Mouse (Mus musculus): ENCODE data around the gene Rnf182. TPM values are rescaled to one million over a fixed set of nuclear protein-coding genes. Genes with fewer than 3 reads are reported as not detected.

Rnf182 gene
- polyA plus RNA-seq, 1 experiment from 2014 or later: 3.7 TPM

GRCm38 (mm10) chr13:43595896-43596295 lies 19.6 kb upstream of the Rnf182 start:
- no peak overlapping the region for H3K4me2 ChIP-seq (replicated peaks; ENCODE audit: low read depth, low read length)
- H3K9ac ChIP-seq (replicated peaks; ENCODE audit: low read depth, low read length): no peak overlapping the region
- ATAC-seq (ENCODE audit: insufficient number of reproducible peaks, insufficient read depth, low FRiP score, low read depth): no peak
- no peaks in the 10 kb centered on the region for H3K9me3 ChIP-seq (ENCODE audit: control insufficient read depth, low read depth, low read length)
- H3K4me3 ChIP-seq (ENCODE audit: low read depth, low read length): no peak overlapping the region
- 61% methylated on average over 4 of the region's 4 CpGs for WGBS
- no peaks in the 10 kb centered on the region for H3K4me1 ChIP-seq (ENCODE audit: control insufficient read depth, insufficient read depth, low read length)
- no peak overlapping the region for H3K27ac ChIP-seq (ENCODE audit: low read length)
- H3K27me3 ChIP-seq (ENCODE audit: control insufficient read depth, insufficient read depth, low read length): no peaks in the 10 kb centered on the region
- no peaks in the 10 kb centered on the region for H3K36me3 ChIP-seq (ENCODE audit: control insufficient read depth, insufficient read depth, low read length)

- Histone ChIP-seq H3K27ac (ENCODE audit: low read length) (no peak overlapping the region), H3K9ac (replicated peaks; ENCODE audit: low read depth, low read length) (no peak overlapping the region), H3K4me1 (ENCODE audit: control insufficient read depth, insufficient read depth, low read length) (no peaks in the 10 kb centered on the region), H3K36me3 (ENCODE audit: control insufficient read depth, insufficient read depth, low read length) (no peaks in the 10 kb centered on the region), H3K4me2 (replicated peaks; ENCODE audit: low read depth, low read length) (no peak overlapping the region), H3K4me3 (ENCODE audit: low read depth, low read length) (no peak overlapping the region), H3K27me3 (ENCODE audit: control insufficient read depth, insufficient read depth, low read length) (no peaks in the 10 kb centered on the region), H3K9me3 (ENCODE audit: control insufficient read depth, low read depth, low read length) (no peaks in the 10 kb centered on the region)
- 90% methylated on average over 6 of the region's 6 CpGs for WGBS
- no peak for ATAC-seq (ENCODE audit: insufficient number of reproducible peaks, insufficient read depth, low FRiP score, low read depth)
Observed at GRCm38 (mm10) chr13:43600967-43601366, 14.5 kb upstream of the Rnf182 start.

- Histone ChIP-seq H3K27ac (ENCODE audit: low read length) (no peak overlapping the region), H3K4me3 (ENCODE audit: low read depth, low read length) (no peak overlapping the region), H3K9me3 (ENCODE audit: control insufficient read depth, low read depth, low read length) (no peaks in the 10 kb centered on the region), H3K36me3 (ENCODE audit: control insufficient read depth, insufficient read depth, low read length) (no peaks in the 10 kb centered on the region), H3K4me2 (replicated peaks; ENCODE audit: low read depth, low read length) (no peak overlapping the region), H3K27me3 (ENCODE audit: control insufficient read depth, insufficient read depth, low read length) (no peaks in the 10 kb centered on the region), H3K4me1 (ENCODE audit: control insufficient read depth, insufficient read depth, low read length) (no peaks in the 10 kb centered on the region), H3K9ac (replicated peaks; ENCODE audit: low read depth, low read length) (no peak overlapping the region)
- no peak for ATAC-seq (ENCODE audit: insufficient number of reproducible peaks, insufficient read depth, low FRiP score, low read depth)
- 90% methylated on average over 2 of the region's 2 CpGs for WGBS
Observed at GRCm38 (mm10) chr13:43602440-43602839, 13.1 kb upstream of the Rnf182 start.

- Histone ChIP-seq H3K27ac (ENCODE audit: low read length) (no peak overlapping the region), H3K4me2 (replicated peaks; ENCODE audit: low read depth, low read length) (no peak overlapping the region), H3K9ac (replicated peaks; ENCODE audit: low read depth, low read length) (no peak overlapping the region), H3K9me3 (ENCODE audit: control insufficient read depth, low read depth, low read length) (no peaks in the 10 kb centered on the region), H3K27me3 (ENCODE audit: control insufficient read depth, insufficient read depth, low read length) (no peaks in the 10 kb centered on the region), H3K36me3 (ENCODE audit: control insufficient read depth, insufficient read depth, low read length) (no peaks in the 10 kb centered on the region), H3K4me3 (ENCODE audit: low read depth, low read length) (no peak overlapping the region), H3K4me1 (ENCODE audit: control insufficient read depth, insufficient read depth, low read length) (no peaks in the 10 kb centered on the region)
- ATAC-seq (ENCODE audit: insufficient number of reproducible peaks, insufficient read depth, low FRiP score, low read depth): no peak
- WGBS: 68% methylated on average over 13 of the region's 13 CpGs
Observed at GRCm38 (mm10) chr13:43603042-43603441, 12.5 kb upstream of the Rnf182 start.

GRCm38 (mm10) chr13:43608854-43609253 lies 6.7 kb upstream of the Rnf182 start:
- Histone ChIP-seq H3K27me3 (ENCODE audit: control insufficient read depth, insufficient read depth, low read length) (no peaks in the 10 kb centered on the region), H3K36me3 (ENCODE audit: control insufficient read depth, insufficient read depth, low read length) (no peaks in the 10 kb centered on the region), H3K9ac (replicated peaks; ENCODE audit: low read depth, low read length) (no peak overlapping the region), H3K27ac (ENCODE audit: low read length) (no peak overlapping the region), H3K4me1 (ENCODE audit: control insufficient read depth, insufficient read depth, low read length) (no peaks in the 10 kb centered on the region), H3K4me2 (replicated peaks; ENCODE audit: low read depth, low read length) (no peak overlapping the region), H3K9me3 (ENCODE audit: control insufficient read depth, low read depth, low read length) (no peaks in the 10 kb centered on the region), H3K4me3 (ENCODE audit: low read depth, low read length) (no peak overlapping the region)
- ATAC-seq (ENCODE audit: insufficient number of reproducible peaks, insufficient read depth, low FRiP score, low read depth): no peak
- WGBS: 76% methylated on average over 6 of the region's 6 CpGs

- no peaks in the 10 kb centered on the region for H3K27me3 ChIP-seq (ENCODE audit: control insufficient read depth, insufficient read depth, low read length)
- H3K4me3 ChIP-seq (ENCODE audit: low read depth, low read length): no peak overlapping the region
- H3K9me3 ChIP-seq (ENCODE audit: control insufficient read depth, low read depth, low read length): no peaks in the 10 kb centered on the region
- H3K27ac ChIP-seq (ENCODE audit: low read length): no peak overlapping the region
- H3K9ac ChIP-seq (replicated peaks; ENCODE audit: low read depth, low read length): no peak overlapping the region
- no peaks in the 10 kb centered on the region for H3K4me1 ChIP-seq (ENCODE audit: control insufficient read depth, insufficient read depth, low read length)
- no peak overlapping the region for H3K4me2 ChIP-seq (replicated peaks; ENCODE audit: low read depth, low read length)
- no peak for ATAC-seq (ENCODE audit: insufficient number of reproducible peaks, insufficient read depth, low FRiP score, low read depth)
- H3K36me3 ChIP-seq (ENCODE audit: control insufficient read depth, insufficient read depth, low read length): no peaks in the 10 kb centered on the region
- WGBS: 69% methylated on average over 6 of the region's 6 CpGs
Observed at GRCm38 (mm10) chr13:43612040-43612439, 3.5 kb upstream of the Rnf182 start.

GRCm38 (mm10) chr13:43614667-43615066 lies 843 bp upstream of the Rnf182 start:
- Histone ChIP-seq H3K4me2 (replicated peaks; ENCODE audit: low read depth, low read length) (no peak overlapping the region), H3K9me3 (ENCODE audit: control insufficient read depth, low read depth, low read length) (no peaks in the 10 kb centered on the region), H3K27me3 (ENCODE audit: control insufficient read depth, insufficient read depth, low read length) (no peaks in the 10 kb centered on the region), H3K27ac (ENCODE audit: low read length) (no peak overlapping the region), H3K4me3 (ENCODE audit: low read depth, low read length) (no peak overlapping the region), H3K4me1 (ENCODE audit: control insufficient read depth, insufficient read depth, low read length) (no peaks in the 10 kb centered on the region), H3K36me3 (ENCODE audit: control insufficient read depth, insufficient read depth, low read length) (no peaks in the 10 kb centered on the region), H3K9ac (replicated peaks; ENCODE audit: low read depth, low read length) (no peak overlapping the region)
- no peak for ATAC-seq (ENCODE audit: insufficient number of reproducible peaks, insufficient read depth, low FRiP score, low read depth)
- 90% methylated on average over 3 of the region's 3 CpGs for WGBS

GRCm38 (mm10) chr13:43615194-43615576 lies 325 bp upstream of the Rnf182 start:
- peak overlapping the region; percentile 97 for H3K4me2 ChIP-seq (replicated peaks; ENCODE audit: low read depth, low read length)
- H3K27me3 ChIP-seq (ENCODE audit: control insufficient read depth, insufficient read depth, low read length): no peaks in the 10 kb centered on the region
- no peak for ATAC-seq (ENCODE audit: insufficient number of reproducible peaks, insufficient read depth, low FRiP score, low read depth)
- no peak overlapping the region for H3K27ac ChIP-seq (ENCODE audit: low read length)
- H3K4me1 ChIP-seq (ENCODE audit: control insufficient read depth, insufficient read depth, low read length): no peaks in the 10 kb centered on the region
- peak overlapping the region; percentile 64 for H3K4me3 ChIP-seq (ENCODE audit: low read depth, low read length)
- H3K36me3 ChIP-seq (ENCODE audit: control insufficient read depth, insufficient read depth, low read length): no peaks in the 10 kb centered on the region
- 26% methylated on average over 9 of the region's 9 CpGs for WGBS
- no peaks in the 10 kb centered on the region for H3K9me3 ChIP-seq (ENCODE audit: control insufficient read depth, low read depth, low read length)
- H3K9ac ChIP-seq (replicated peaks; ENCODE audit: low read depth, low read length): no peak overlapping the region

- peak overlapping the region; percentile 97 for H3K4me2 ChIP-seq (replicated peaks; ENCODE audit: low read depth, low read length)
- H3K27me3 ChIP-seq (ENCODE audit: control insufficient read depth, insufficient read depth, low read length): no peaks in the 10 kb centered on the region
- H3K27ac ChIP-seq (ENCODE audit: low read length): no peak overlapping the region
- no peaks in the 10 kb centered on the region for H3K4me1 ChIP-seq (ENCODE audit: control insufficient read depth, insufficient read depth, low read length)
- peak overlapping the region; percentile 64 for H3K4me3 ChIP-seq (ENCODE audit: low read depth, low read length)
- H3K36me3 ChIP-seq (ENCODE audit: control insufficient read depth, insufficient read depth, low read length): no peaks in the 10 kb centered on the region
- H3K9ac ChIP-seq (replicated peaks; ENCODE audit: low read depth, low read length): 0 out of 2 replicates have a peak overlapping the region, but pooled peaks have one; percentile 48
- H3K9me3 ChIP-seq (ENCODE audit: control insufficient read depth, low read depth, low read length): no peaks in the 10 kb centered on the region
- WGBS: 39% methylated on average over 6 of the region's 6 CpGs
- ATAC-seq (ENCODE audit: insufficient number of reproducible peaks, insufficient read depth, low FRiP score, low read depth): no peak
Observed at GRCm38 (mm10) chr13:43616551-43616950, 1.0 kb downstream of the Rnf182 start.
